Mouse (Mus musculus): Measurements from ENCODE around the gene Lcn2. TPM values are rescaled to one million over a fixed set of nuclear protein-coding genes. Genes with fewer than 3 reads are reported as not detected.

The Lcn2 gene
- total RNA-seq, 2 experiments from 2014 or later: 2.6 to 3.4 TPM

- Histone ChIP-seq H3K4me3 (no peak overlapping the region), H3K27ac (peak overlapping the region; percentile 85)
- TF ChIP-seq CTCF (IDR thresholded peaks at IDR 0.05): no peak
- DNase-seq: peak; percentile 28
- intact Hi-C loops (cut with DNase I): no loop called here
Measured at GRCm38 (mm10) chr2:32344056-32344455, 44.0 kb downstream of the Lcn2 start.

- peak overlapping the region; percentile 85 for H3K27ac ChIP-seq
- intact Hi-C loops (cut with DNase I): no loop called here
- TF ChIP-seq CTCF (IDR thresholded peaks at IDR 0.05): no peak
- no peak overlapping the region for H3K4me3 ChIP-seq
- no peak for DNase-seq
Measured at GRCm38 (mm10) chr2:32343351-32343671, 44.7 kb downstream of the Lcn2 start.

GRCm38 (mm10) chr2:32342539-32343350 is 45.3 kb downstream of the Lcn2 start:
- intact Hi-C loops (cut with DNase I): no loop called here
- TF ChIP-seq CTCF (IDR thresholded peaks at IDR 0.05): no peak
- Histone ChIP-seq H3K27ac (peak overlapping the region; percentile 85), H3K4me3 (no peak overlapping the region)
- peak; percentile 82 for DNase-seq

- no peak for TF ChIP-seq CTCF (IDR thresholded peaks at IDR 0.05)
- intact Hi-C loops (cut with DNase I): no loop called here
- Histone ChIP-seq H3K4me3 (no peak overlapping the region), H3K27ac (peak overlapping the region; percentile 85)
- DNase-seq: peak; percentile 21
Measured at GRCm38 (mm10) chr2:32342039-32342438, 46.0 kb downstream of the Lcn2 start.

GRCm38 (mm10) chr2:32341634-32341939 is 46.5 kb downstream of the Lcn2 start:
- Histone ChIP-seq H3K4me3 (no peak overlapping the region), H3K27ac (peak overlapping the region; percentile 85)
- intact Hi-C loops (cut with DNase I): no loop called here
- TF ChIP-seq CTCF (IDR thresholded peaks at IDR 0.05): no peak
- peak; percentile 46 for DNase-seq

GRCm38 (mm10) chr2:32340836-32341633 is 47.0 kb downstream of the Lcn2 start:
- H3K27ac ChIP-seq: peak overlapping the region; percentile 85
- DNase-seq: no peak
- intact Hi-C loops (cut with DNase I): no loop called here
- H3K4me3 ChIP-seq: no peak overlapping the region
- TF ChIP-seq CTCF (IDR thresholded peaks at IDR 0.05): no peak

GRCm38 (mm10) chr2:32339912-32340642 is 48.0 kb downstream of the Lcn2 start:
- H3K27ac ChIP-seq: no peak overlapping the region
- TF ChIP-seq CTCF (IDR thresholded peaks at IDR 0.05): no peak
- intact Hi-C loops (cut with DNase I): no loop called here
- H3K4me3 ChIP-seq: no peak overlapping the region
- DNase-seq: peak; percentile 29

GRCm38 (mm10) chr2:32335888-32336287 is 52.2 kb downstream of the Lcn2 start:
- TF ChIP-seq CTCF (IDR thresholded peaks at IDR 0.05): no peak
- H3K4me3 ChIP-seq: no peak overlapping the region
- intact Hi-C loops (cut with DNase I): no loop called here
- H3K27ac ChIP-seq: no peak overlapping the region
- peak; percentile 48 for DNase-seq

Other genes with a start within 250 kb of the Lcn2 start
- 10 to 100 TPM; 76.4 to 86.9 TPM for gene Prrc2b, start 237.2 kb downstream of the Lcn2 start, total RNA-seq (2021)
- gene Pomt1, start 151.7 kb downstream of the Lcn2 start, total RNA-seq (2021): 10 to 100 TPM; 11.5 TPM
- 10 to 100 TPM in 1 of 2 experiments, 1 to 10 TPM in 1; 9.8 to 12.9 TPM for gene Uck1, start 128.1 kb downstream of the Lcn2 start, total RNA-seq (2021)
- gene Golga2, start 100.9 kb downstream of the Lcn2 start, total RNA-seq (2021): 10 to 100 TPM; 56.0 to 62.9 TPM
- gene Swi5, start 100.2 kb downstream of the Lcn2 start, total RNA-seq (2021): 100 to 1,000 TPM; 118 to 175 TPM
- 10 to 100 TPM; 26.4 to 26.6 TPM for gene Ciz1, start 35.9 kb downstream of the Lcn2 start, total RNA-seq (2021)
- 1 to 10 TPM; 3.7 to 8.2 TPM for gene Dnm1, start 34.9 kb downstream of the Lcn2 start, total RNA-seq (2021)
- 10 to 100 TPM; 34.3 to 43.2 TPM for gene 1110008P14Rik, start 6.3 kb downstream of the Lcn2 start, total RNA-seq (2021)
- 10 to 100 TPM; 34.7 to 51.1 TPM for gene Ptges2, start 7.6 kb upstream of the Lcn2 start, total RNA-seq (2021)
- 1 to 10 TPM; 2.2 to 2.3 TPM for gene Naif1, start 62.2 kb upstream of the Lcn2 start, total RNA-seq (2021)
- 100 to 1,000 TPM in 1 of 2 experiments, 10 to 100 TPM in 1; 45.3 to 211 TPM for gene Slc25a25, start 63.2 kb upstream of the Lcn2 start, total RNA-seq (2021)
- 1 to 10 TPM; 1.8 to 3.1 TPM for gene Fam102a, start 147.1 kb upstream of the Lcn2 start, total RNA-seq (2021)
- gene Dpm2, start 182.6 kb upstream of the Lcn2 start, total RNA-seq (2021): 10 to 100 TPM; 11.1 to 14.1 TPM
- not detected for gene Pip5kl1, start 186.5 kb upstream of the Lcn2 start, total RNA-seq (2021)
- gene 9430097D07Rik, start 187.4 kb upstream of the Lcn2 start, total RNA-seq (2021): not detected
- gene St6galnac4, start 198.8 kb upstream of the Lcn2 start, total RNA-seq (2021): 10 to 100 TPM in 1 of 2 experiments, 1 to 10 TPM in 1; 8.7 to 21.6 TPM
- 10 to 100 TPM; 46.8 to 56.5 TPM for gene St6galnac6, start 211.5 kb upstream of the Lcn2 start, total RNA-seq (2021)
- gene Ak1, start 233.5 kb upstream of the Lcn2 start, total RNA-seq (2021): 1,000 to 10,000 TPM; 1,555 to 1,869 TPM

Data from gastrocnemius, adult 2 months (tissue).